Mouse (Mus musculus) midbrain, embryonic 16.5 days (tissue): Measurements from ENCODE around the gene Cldn3. TPM values are rescaled to one million over a fixed set of nuclear protein-coding genes. Genes with fewer than 3 reads are reported as not detected.

ENCODE experiments used
- ATAC-seq: fragments of 200-750 bp; cut with Nextera tagmentation; 2 replicates; pipeline ENCODE4 v1.8.0; 2017; ENCODE audit warnings: moderate TSS enrichment
- H3K27ac ChIP-seq: fragments of 300-500 bp; sonication (generic); 2 replicates; pipeline ENCODE4 v1.5.1; 2014; ENCODE audit warnings: mild to moderate bottlenecking, low read length, mixed read lengths
- H3K27me3 ChIP-seq: fragments of 300-500 bp; sonication (generic); 2 replicates; pipeline ENCODE4 v1.6.1; 2014; ENCODE audit warnings: low read depth, low read length, mixed read lengths; ENCODE audit not compliant: control insufficient read depth, insufficient read depth
- H3K36me3 ChIP-seq: fragments of 300-500 bp; sonication (generic); 2 replicates; pipeline ENCODE4 v1.6.1; 2014; ENCODE audit warnings: mild to moderate bottlenecking, low read length, moderate library complexity, mixed read lengths; ENCODE audit not compliant: control insufficient read depth, insufficient read depth
- H3K4me1 ChIP-seq: fragments of 300-500 bp; sonication (generic); 2 replicates; pipeline ENCODE4 v1.6.1; 2014; ENCODE audit warnings: mild to moderate bottlenecking, low read length, mixed read lengths; ENCODE audit not compliant: control insufficient read depth, insufficient read depth
- H3K4me2 ChIP-seq: fragments of 300-500 bp; sonication (generic); 2 replicates; pipeline ENCODE4 v1.6.1; 2014; ENCODE audit warnings: mild to moderate bottlenecking, low read length, mixed read lengths
- H3K4me3 ChIP-seq: fragments of 300-500 bp; sonication (generic); 2 replicates; pipeline ENCODE4 v1.5.1; 2014; ENCODE audit warnings: low read depth, mild to moderate bottlenecking, low read length, moderate library complexity, mixed read lengths
- H3K9ac ChIP-seq: fragments of 300-500 bp; sonication (generic); 2 replicates; pipeline ENCODE4 v1.6.1; 2014; ENCODE audit warnings: low read depth, low read length, mixed read lengths
- H3K9me3 ChIP-seq: fragments of 300-500 bp; sonication (generic); replicated peaks from 2 replicates; pipeline ENCODE4 v1.6.1; 2014; ENCODE audit warnings: mild to moderate bottlenecking, low read length, mixed read lengths; ENCODE audit not compliant: control insufficient read depth, poor library complexity, severe bottlenecking
- WGBS: fragments of 180-500 bp; shearing (Covaris S2); extraction: QIAGEN DNeasy Blood & Tissue Kit; methylation state at CpG from one replicate; pipeline ENCODE4 v1.1.7; 2014; 5-methylcytosine and 5-hydroxymethylcytosine counted together
- polyA plus RNA-seq: library from polyadenylated mRNA; unstranded; fragments of >200 nt; fragmentation: Nextera tagmentation; extraction: Ambion mirVana; gene quantifications from 2 replicates; pipeline ENCODE4 v1.2.1, GENCODE M21; 2015

The Cldn3 gene
- polyA plus RNA-seq, 1 experiment from 2014 or later, result 2.2 TPM

DNA sequence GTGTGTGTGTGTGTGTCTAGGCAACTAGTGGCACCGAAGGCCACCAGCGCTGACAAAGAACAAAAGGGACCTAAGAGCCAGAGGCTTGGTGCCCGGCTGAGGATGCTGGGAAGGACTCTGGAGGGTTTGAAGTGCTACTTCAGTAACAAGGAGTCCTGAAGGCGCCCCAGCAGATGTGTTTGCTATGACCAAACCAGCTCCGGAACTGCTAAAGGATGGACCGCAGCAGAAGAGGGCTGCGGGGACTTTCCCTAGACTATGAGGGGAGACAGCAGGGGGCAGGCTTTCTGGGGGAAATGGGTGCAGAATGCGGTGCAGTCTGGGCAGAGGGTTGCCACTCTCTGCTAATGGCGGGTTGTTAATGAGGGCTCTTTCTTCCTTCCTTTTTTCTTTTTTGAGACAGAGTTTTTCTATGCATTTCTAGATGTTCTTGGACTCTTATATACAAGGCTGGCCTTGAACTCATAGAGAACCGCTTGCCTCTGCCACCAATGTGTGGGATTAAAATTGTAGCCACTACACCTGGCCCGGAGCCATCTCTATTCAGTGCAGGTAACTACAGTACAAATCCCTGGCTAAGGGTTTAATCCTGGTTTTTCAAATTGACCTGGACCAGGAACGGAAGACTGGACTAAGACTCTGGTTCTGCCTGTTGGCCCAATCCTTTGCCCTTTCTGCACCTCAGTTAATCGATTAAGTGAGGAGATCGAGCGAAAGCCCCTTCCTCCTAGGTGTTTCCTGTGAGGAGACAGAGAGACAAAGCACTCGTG lies 22.0 kb downstream of the Cldn3 start:
- H3K4me3 ChIP-seq, result peak overlapping the region; percentile 68
- no peaks in the 10 kb centered on the region for H3K27me3 ChIP-seq
- H3K4me2 ChIP-seq, result peak overlapping the region; percentile 85
- 30% methylated on average over 16 of the region's 16 CpGs for WGBS
- no peaks in the 10 kb centered on the region for H3K9me3 ChIP-seq
- peaks cover 22% of the 10 kb centered on the region for H3K4me1 ChIP-seq
- H3K9ac ChIP-seq, result peak overlapping the region; percentile 88
- ATAC-seq, result no peak
- H3K27ac ChIP-seq, result peak overlapping the region; percentile 99
- no peaks in the 10 kb centered on the region for H3K36me3 ChIP-seq

DNA sequence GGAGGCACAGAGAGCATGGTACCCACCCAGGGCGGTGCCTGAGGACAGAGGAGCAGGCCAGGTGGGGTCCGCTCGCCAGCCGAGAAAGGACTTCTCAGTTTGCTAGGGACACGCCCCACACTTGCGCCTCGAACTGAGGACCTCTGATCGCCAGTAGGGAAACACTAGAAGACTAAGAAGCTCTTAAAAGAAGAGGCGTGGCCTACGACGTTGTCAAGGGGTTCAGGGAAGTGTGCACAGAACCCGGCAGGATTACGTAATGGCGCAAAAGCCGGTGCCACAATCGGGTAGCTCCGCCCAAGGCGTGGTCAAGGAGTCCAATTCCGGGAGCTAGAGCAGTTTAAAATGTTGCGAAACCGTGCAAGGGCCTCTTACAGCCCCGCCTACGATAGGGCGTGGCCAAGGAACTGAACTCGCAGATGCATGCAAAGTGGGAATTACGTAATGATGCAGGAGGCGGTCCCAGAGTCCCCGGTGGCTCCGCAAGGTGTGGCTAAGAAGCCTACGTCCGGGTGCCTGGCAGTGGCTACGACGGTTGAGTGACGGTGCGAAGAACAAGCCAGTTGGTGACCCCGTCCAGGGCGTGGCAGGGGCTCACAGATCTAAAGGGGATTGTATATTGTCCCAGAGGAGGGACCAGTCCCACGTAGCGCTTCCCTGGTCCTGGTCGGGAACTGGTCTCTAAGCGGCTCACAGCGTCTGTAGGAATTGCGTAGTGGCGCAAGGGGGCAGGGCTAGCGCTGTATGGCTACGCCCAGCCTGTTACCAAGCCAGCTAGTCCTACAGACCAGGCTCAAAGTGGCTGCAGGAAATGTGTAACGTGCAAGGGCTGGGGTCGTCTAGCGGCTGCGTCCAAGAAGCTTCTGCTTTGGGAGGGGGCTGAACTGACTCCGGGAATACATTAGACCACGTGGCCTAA lies 22.9 kb downstream of the Cldn3 start, which contains the start of gene Abhd11:
Gene Abhd11, plus strand, starts transcription at position 482 of the 919 bp plus-strand sequence.
- Histone ChIP-seq H3K4me1 (peaks cover 22% of the 10 kb centered on the region), H3K9ac (peak within 1 kb of the TSS; percentile 88), H3K4me3 (peak within 1 kb of the TSS; percentile 68), H3K36me3 (no peaks in the 10 kb centered on the region), H3K27me3 (no peaks in the 10 kb centered on the region), H3K4me2 (peak within 1 kb of the TSS; percentile 85), H3K9me3 (no peaks in the 10 kb centered on the region), H3K27ac (peak within 1 kb of the TSS; percentile 99)
- WGBS, result under 1% methylated on average over 52 of the region's 52 CpGs
- peak; percentile 92 for ATAC-seq

DNA sequence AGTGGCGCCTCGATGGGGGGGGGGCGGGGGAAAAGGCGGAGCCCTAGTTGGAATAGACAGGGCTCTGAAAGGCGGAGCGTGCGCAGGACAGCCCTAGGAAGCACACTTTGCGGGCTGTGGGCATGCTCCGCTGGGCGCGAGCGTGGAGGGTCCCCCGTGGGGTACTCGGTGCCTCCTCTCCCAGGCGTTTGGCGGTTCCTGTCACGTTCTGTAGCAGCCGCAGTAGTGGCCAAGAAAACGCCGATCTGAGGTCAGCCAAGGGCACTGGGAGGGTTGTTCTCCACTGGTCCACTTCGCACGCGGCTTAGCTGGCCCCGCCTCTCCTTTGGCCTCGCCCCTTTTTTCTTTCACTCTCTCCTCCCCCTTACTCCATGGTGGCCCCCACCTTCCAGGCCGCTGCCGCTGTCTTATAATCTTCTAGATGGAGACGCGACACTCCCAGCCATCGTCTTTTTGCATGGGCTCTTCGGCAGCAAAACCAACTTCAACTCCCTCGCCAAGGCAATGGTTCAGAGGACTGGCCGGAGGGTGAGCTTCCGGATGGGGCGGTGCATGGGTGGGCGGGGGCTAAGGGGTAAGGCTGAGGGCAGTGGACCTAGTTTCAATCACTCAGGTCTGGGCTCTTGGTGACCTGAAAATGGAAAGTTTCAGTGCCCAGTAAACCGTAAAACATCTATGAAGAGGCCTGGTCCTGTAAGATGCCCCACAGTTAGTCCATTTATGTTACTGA lies 23.7 kb downstream of the Cldn3 start:
- under 1% methylated on average over 37 of the region's 37 CpGs for WGBS
- no peaks in the 10 kb centered on the region for H3K27me3 ChIP-seq
- ATAC-seq, result peak; percentile 88

DNA sequence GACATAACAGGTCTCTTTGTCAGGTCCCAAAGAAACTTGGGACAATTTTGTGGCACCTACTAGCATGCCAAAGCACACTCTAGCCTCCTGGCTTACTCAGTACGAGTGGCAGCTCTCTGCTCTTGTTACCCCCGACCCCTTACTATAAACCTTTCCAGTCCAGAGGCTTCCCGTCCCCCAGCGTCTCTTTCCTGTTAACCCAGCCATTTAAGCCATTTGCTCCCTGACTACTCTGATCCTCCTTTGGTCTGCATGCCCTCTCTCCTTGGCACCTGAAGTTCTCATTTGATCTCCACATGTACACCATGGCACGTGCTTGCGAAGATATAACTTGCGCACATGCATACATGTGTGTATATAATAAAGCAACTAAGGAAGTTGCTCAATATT lies 24.3 kb downstream of the Cldn3 start:
- Histone ChIP-seq H3K36me3 (no peaks in the 10 kb centered on the region), H3K27me3 (no peaks in the 10 kb centered on the region), H3K9ac (peak overlapping the region; percentile 72), H3K4me1 (peaks cover 22% of the 10 kb centered on the region), H3K4me3 (peak overlapping the region; percentile 68), H3K27ac (peak overlapping the region; percentile 99), H3K4me2 (peak overlapping the region; percentile 85), H3K9me3 (no peaks in the 10 kb centered on the region)
- 61% methylated on average over 7 of the region's 7 CpGs for WGBS
- no peak for ATAC-seq

More for the DNA sequence above, 23.7 kb downstream of the Cldn3 start:
- Histone ChIP-seq H3K9ac (peak overlapping the region; percentile 72), H3K4me3 (peak overlapping the region; percentile 68), H3K27ac (peak overlapping the region; percentile 99), H3K4me2 (peak overlapping the region; percentile 85), H3K9me3 (no peaks in the 10 kb centered on the region), H3K4me1 (peaks cover 22% of the 10 kb centered on the region), H3K36me3 (no peaks in the 10 kb centered on the region)

DNA sequence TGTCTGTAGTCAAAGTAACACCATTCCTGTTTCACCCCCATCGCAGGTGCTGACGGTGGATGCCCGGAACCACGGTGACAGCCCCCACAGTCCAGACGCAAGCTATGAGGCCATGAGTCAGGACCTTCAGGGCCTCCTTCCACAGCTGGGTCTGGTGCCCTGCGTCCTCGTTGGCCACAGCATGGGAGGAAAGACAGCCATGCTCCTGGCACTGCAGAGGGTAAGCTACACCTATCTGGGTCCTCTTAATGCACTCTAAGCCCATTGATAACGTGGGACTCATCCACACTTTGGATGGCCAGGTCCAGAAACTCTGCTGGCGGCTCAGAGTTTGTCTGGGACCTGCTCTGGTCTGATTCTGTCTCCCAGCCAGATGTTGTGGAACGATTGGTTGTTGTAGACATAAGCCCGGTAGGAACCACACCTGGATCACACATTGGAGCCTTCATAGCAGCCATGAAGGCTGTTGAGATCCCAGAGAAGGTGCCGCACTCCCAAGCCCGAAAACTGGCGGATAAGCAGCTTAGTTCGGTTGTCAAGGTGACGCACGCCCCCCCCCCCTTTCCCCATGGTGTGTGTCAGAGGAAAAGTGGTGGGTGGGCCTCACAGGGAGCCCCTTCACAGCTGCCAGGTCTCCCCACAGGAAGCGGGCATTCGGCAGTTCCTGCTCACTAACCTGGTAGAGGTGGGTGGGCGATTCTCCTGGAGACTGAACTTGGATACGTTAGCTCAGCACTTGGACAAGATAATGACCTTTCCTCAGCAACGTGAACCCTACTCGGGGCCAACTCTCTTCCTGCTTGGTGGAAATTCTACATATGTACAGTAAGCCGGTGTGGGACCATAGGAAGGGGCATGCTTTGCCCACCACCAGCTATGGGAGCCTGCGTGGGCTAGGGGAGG lies 25.1 kb downstream of the Cldn3 start:
- Histone ChIP-seq H3K4me1 (peaks cover 22% of the 10 kb centered on the region), H3K4me2 (no peak overlapping the region; the same call in 1 of the 2 replicates), H3K4me3 (no peak overlapping the region), H3K9me3 (no peaks in the 10 kb centered on the region), H3K36me3 (no peaks in the 10 kb centered on the region), H3K27ac (no peak overlapping the region), H3K9ac (no peak overlapping the region), H3K27me3 (no peaks in the 10 kb centered on the region)
- ATAC-seq, result no peak
- WGBS, result 74% methylated on average over 23 of the region's 25 CpGs

DNA sequence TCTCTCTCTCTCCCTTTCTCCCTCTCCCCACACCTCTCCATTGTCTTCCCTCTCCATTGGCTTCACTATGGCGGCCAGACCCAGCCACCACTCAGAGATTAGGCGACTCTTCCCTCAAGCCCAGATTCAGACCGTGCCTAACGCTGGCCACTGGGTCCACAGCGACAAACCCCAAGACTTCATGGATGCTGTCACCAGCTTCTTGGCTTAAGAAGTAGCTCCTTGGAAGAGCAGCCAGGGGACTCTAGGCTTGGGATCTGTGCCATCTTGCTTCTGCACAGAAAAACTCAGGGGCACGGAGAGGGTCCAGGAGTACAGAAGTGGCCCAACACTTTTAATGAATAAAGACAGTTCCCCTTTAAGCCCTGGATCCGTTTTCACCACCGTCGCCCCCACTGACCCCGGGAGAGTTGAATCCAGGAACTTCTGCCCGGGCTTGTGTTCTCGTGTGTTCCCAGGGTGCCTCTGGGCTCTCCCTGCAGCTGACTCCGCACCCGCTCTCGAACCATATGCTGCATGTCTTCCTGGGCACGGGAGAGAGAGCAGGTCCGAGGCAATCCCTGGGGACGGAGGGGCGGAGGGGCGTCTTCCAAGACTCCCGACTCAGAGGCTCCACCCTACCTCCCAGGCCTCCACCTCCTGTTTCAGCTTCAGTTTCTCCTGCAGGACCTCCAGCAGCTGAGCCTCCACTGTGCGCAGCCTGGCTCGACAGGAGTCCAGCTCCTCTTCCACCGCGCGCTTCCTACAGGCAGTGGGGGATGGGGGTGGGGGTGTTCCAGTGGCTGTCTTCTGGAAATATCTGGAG lies 26.0 kb downstream of the Cldn3 start:
- Histone ChIP-seq H3K4me1 (peaks cover 22% of the 10 kb centered on the region), H3K27me3 (no peaks in the 10 kb centered on the region), H3K27ac (no peak overlapping the region), H3K9ac (peak overlapping the region; percentile 39), H3K4me3 (0 out of 2 replicates have a peak overlapping the region, but pooled peaks have one; percentile 6), H3K36me3 (no peaks in the 10 kb centered on the region), H3K9me3 (no peaks in the 10 kb centered on the region), H3K4me2 (peak overlapping the region; percentile 21; the same call in 1 of the 2 replicates)
- ATAC-seq, result no peak
- WGBS, result 26% methylated on average over 26 of the region's 26 CpGs

DNA sequence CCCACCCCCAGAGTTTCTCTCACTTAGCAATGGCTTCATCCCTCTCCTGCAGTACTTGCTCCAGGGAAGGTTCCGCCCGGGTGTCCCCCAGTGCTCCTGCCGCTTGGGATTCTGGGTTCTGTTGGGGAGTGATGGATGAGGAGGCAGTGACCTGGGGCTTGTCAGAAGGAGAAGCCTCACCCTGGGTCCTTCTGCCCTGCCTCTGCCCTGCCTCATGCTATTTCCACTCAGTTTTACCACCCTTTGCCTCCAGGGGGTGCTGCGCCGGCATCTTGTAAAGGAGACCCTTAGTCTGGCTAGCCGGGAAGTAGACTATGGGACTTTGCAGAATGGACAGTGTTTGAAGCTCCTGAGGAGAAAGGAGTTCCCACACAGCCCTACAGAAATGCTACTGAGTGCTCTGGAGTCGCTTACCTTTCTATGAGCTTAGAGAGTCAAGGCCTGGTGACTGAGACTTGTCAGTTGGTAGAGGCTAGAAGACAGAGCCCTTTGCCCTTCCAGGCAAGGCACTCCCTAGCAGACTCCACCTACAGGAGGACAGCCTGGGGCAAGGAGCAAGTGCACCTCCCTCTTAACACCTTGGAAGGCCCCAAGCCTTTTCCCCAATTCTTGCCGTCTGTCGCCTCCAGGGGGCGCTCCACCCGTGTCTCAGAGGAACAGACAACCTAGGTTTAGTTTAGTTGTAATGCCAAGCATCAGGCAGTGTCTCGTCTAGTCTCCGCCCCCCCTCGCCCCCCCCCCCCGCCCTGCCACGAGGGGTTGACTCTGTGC lies 26.8 kb downstream of the Cldn3 start:
- 6% methylated on average over 16 of the region's 16 CpGs for WGBS
- no peak overlapping the region; the same call in 1 of the 2 replicates for H3K4me2 ChIP-seq
- ATAC-seq, result no peak
- no peak overlapping the region for H3K4me3 ChIP-seq
- no peak overlapping the region for H3K27ac ChIP-seq
- H3K4me1 ChIP-seq, result peaks cover 22% of the 10 kb centered on the region
- no peak overlapping the region for H3K9ac ChIP-seq
- H3K9me3 ChIP-seq, result no peaks in the 10 kb centered on the region
- no peaks in the 10 kb centered on the region for H3K36me3 ChIP-seq
- H3K27me3 ChIP-seq, result no peaks in the 10 kb centered on the region
